Mouse (Mus musculus) limb, embryonic 12.5 days (tissue): Measurements from ENCODE around the gene Glce. TPM values are rescaled to one million over a fixed set of nuclear protein-coding genes. Genes with fewer than 3 reads are reported as not detected.

Source experiments
- ATAC-seq: fragments of 200-750 bp; cut with Nextera tagmentation; 2 replicates; pipeline ENCODE4 v1.8.0; 2017; ENCODE audit warnings: low read depth, moderate TSS enrichment; ENCODE audit not compliant: insufficient number of reproducible peaks, insufficient read depth, low FRiP score, low TSS enrichment
- H3K27ac ChIP-seq: fragments of 300-500 bp; sonication (generic); 2 replicates; pipeline ENCODE4 v1.5.1; 2016; ENCODE audit warnings: mild to moderate bottlenecking, moderate library complexity
- H3K27me3 ChIP-seq: fragments of 300-500 bp; sonication (generic); 2 replicates; pipeline ENCODE4 v1.6.1; 2016; ENCODE audit warnings: mild to moderate bottlenecking, moderate library complexity
- H3K36me3 ChIP-seq: fragments of 300-500 bp; sonication (generic); 2 replicates; pipeline ENCODE4 v1.6.1; 2016; ENCODE audit warnings: mild to moderate bottlenecking, moderate library complexity
- H3K4me1 ChIP-seq: fragments of 300-500 bp; sonication (generic); replicated peaks from 2 replicates; pipeline ENCODE4 v1.6.1; 2016
- H3K4me2 ChIP-seq: fragments of 300-500 bp; sonication (generic); 2 replicates; pipeline ENCODE4 v1.6.1; 2016; ENCODE audit warnings: mild to moderate bottlenecking, moderate library complexity
- H3K4me3 ChIP-seq: fragments of 300-500 bp; sonication (generic); replicated peaks from 2 replicates; pipeline ENCODE4 v1.5.1; 2016; ENCODE audit warnings: mild to moderate bottlenecking
- H3K9ac ChIP-seq: fragments of 300-500 bp; sonication (generic); replicated peaks from 2 replicates; pipeline ENCODE4 v1.6.1; 2016; ENCODE audit warnings: mild to moderate bottlenecking, moderate library complexity
- H3K9me3 ChIP-seq: fragments of 300-500 bp; sonication (generic); 2 replicates; pipeline ENCODE4 v1.6.1; 2016; ENCODE audit warnings: mild to moderate bottlenecking, moderate library complexity
- WGBS: fragments of 180-500 bp; shearing (Covaris S2); methylation state at CpG from one replicate; pipeline ENCODE4 v1.1.7; 2016; 5-methylcytosine and 5-hydroxymethylcytosine counted together
- polyA plus RNA-seq: library from polyadenylated mRNA; unstranded; fragments of >200 nt; fragmentation: Nextera tagmentation; extraction: Ambion mirVana; gene quantifications from 2 replicates; pipeline ENCODE4 v1.2.1, GENCODE M21; 2016

Glce gene
- polyA plus RNA-seq, result 27.9 and 32.6 TPM in 2 replicates

DNA sequence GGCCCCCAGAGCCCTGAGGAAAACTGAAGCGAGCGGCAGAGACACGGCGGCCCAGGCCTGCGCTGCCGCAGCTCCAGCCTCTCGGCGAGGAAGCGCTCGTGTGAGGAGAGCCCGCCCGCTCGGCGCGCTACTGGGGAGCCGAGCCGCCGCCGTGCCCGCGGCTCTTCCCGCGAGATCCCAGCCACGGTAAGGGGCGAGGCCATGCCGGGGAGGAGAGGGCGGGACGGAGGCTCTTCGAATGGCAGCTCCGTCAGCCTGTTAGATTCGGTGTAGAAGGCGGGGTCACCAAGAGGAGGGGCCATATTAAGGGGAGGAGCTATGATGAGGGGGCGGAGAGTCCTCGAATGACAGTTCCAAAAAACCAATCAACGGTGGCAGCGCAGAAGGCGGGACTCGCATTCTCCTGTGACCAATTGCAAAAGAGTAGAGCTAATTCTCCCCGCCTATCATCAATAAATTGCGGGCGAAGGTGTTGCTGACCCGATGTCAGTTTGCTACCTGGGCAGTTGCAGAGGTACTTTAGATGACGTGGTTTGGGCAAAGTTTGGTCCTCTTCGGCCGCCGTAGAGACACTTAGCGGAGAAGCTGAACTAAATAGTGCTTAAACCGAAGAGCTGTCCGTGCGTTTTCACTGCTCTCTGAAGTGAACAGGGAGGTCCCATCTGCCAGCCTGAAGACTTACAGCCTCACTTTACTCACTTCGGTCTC lies at the start of gene Glce:
Gene Glce, minus strand, starts transcription at position 148 of the 708 bp plus-strand sequence.
- Histone ChIP-seq H3K36me3 (no peaks in the 10 kb centered on the region), H3K27me3 (no peaks in the 10 kb centered on the region), H3K4me2 (peak within 1 kb of the TSS; percentile 90), H3K4me3 (peak within 1 kb of the TSS; percentile 86), H3K27ac (peak within 1 kb of the TSS; percentile 96), H3K9ac (peak within 1 kb of the TSS; percentile 95), H3K4me1 (peaks cover 12% of the 10 kb centered on the region), H3K9me3 (no peaks in the 10 kb centered on the region)
- under 1% methylated on average over 51 of the region's 51 CpGs for WGBS
- ATAC-seq, result peak; percentile 99

DNA sequence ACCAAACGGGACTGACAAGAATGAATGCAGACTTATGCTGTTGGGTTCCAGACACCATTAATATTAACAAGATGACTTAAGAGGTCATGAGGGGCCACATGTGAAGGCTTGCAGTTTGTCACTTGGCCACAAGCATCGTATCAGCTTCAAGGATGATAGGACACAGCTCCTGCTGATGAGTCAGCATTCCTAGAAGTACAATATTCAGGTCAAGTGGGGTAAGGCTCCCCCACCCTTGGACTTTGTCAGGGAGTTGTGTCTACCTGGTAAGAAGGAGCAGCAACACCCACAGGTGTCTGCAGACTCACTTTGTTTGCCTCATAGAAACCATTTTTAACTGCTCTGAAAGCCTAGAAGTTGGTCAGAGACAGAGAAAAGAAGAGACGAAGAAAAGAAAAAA lies 49.8 kb upstream of the Glce start:
- no peak overlapping the region for H3K9ac ChIP-seq
- no peaks in the 10 kb centered on the region for H3K4me1 ChIP-seq
- no peaks in the 10 kb centered on the region for H3K9me3 ChIP-seq
- no peaks in the 10 kb centered on the region for H3K27me3 ChIP-seq
- 84% methylated on average over 3 of the region's 3 CpGs for WGBS
- H3K4me3 ChIP-seq, result no peak overlapping the region
- H3K36me3 ChIP-seq, result no peaks in the 10 kb centered on the region
- H3K27ac ChIP-seq, result no peak overlapping the region
- no peak overlapping the region for H3K4me2 ChIP-seq
- ATAC-seq, result no peak

DNA sequence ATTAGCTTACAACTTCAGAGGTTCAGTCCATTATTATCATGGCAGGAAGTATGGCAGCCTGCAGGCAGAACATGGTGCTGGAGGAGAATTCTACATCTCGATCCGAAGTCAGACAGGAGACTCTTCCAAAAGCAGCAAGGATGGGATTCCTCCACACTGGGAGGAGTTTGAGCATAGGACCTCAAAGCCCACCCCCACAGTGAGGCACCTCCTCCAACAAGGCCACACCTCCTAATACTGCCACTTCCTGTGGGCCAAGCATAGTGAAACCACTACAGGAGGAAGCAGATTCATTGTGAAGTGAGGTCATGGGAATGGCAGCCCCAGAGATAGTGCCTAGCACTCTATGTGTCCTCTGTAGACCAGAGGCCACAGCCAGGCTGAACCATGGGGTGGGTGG lies 48.5 kb upstream of the Glce start:
- Histone ChIP-seq H3K4me1 (no peaks in the 10 kb centered on the region; the same call in 1 of the 2 replicates), H3K4me3 (no peak overlapping the region), H3K4me2 (no peak overlapping the region), H3K36me3 (no peaks in the 10 kb centered on the region), H3K9ac (no peak overlapping the region), H3K27ac (no peak overlapping the region), H3K27me3 (no peaks in the 10 kb centered on the region), H3K9me3 (no peaks in the 10 kb centered on the region)
- no peak for ATAC-seq
- WGBS, result 84% methylated on average over 2 of the region's 2 CpGs

DNA sequence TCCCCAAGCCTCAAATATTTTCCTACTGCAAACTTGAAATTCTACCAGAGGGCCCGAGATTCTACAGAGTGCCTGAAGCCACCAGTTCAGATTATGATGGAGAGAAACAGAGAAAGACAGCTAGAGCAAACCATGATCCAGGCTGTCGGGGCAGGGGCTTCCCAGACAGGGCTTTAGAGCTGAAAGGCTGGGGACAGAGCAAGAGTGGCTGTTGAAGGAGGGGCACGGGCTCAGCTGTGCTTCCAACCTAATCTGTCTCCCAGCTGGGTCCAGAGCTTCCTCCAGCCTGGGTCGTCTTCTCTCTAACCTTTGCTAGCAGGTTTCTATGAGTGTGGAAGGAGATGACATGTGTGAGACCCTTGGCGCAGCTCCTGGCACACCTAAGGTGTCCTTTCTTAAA lies 44.2 kb upstream of the Glce start:
- no peak for ATAC-seq
- Histone ChIP-seq H3K9ac (no peak overlapping the region), H3K4me3 (no peak overlapping the region), H3K4me1 (peaks cover 16% of the 10 kb centered on the region), H3K27me3 (no peaks in the 10 kb centered on the region), H3K9me3 (no peaks in the 10 kb centered on the region), H3K36me3 (no peaks in the 10 kb centered on the region), H3K4me2 (no peak overlapping the region), H3K27ac (no peak overlapping the region)
- WGBS, result 56% methylated on average over 5 of the region's 5 CpGs

DNA sequence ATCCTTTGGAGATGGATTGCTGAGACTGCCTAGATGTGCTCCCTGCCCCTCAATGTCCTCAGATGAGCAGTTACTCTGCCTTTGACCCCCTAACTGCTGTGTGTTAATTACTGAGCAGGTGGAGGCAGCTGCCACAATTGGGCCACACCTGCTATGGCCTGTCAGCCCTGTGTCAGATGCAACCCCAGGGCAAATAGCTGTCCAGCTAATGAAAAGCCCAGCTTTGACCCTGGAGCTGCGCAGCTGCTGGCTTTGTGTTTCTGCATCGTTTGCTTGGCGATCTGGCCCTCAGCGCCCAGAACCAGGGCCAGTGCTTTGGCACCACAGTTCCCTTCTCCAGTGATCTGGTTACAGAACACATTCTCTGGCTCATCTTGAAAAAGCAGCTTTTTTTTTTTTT lies 43.7 kb upstream of the Glce start:
- Histone ChIP-seq H3K4me3 (no peak overlapping the region), H3K4me2 (no peak overlapping the region), H3K4me1 (peaks cover 16% of the 10 kb centered on the region), H3K27ac (no peak overlapping the region), H3K9me3 (no peaks in the 10 kb centered on the region), H3K27me3 (no peaks in the 10 kb centered on the region), H3K9ac (0 out of 2 replicates have a peak overlapping the region, but pooled peaks have one; percentile 1), H3K36me3 (no peaks in the 10 kb centered on the region)
- peak; percentile 37; the same call in 1 of the 2 replicates for ATAC-seq
- WGBS, result 20% methylated on average over 4 of the region's 4 CpGs

DNA sequence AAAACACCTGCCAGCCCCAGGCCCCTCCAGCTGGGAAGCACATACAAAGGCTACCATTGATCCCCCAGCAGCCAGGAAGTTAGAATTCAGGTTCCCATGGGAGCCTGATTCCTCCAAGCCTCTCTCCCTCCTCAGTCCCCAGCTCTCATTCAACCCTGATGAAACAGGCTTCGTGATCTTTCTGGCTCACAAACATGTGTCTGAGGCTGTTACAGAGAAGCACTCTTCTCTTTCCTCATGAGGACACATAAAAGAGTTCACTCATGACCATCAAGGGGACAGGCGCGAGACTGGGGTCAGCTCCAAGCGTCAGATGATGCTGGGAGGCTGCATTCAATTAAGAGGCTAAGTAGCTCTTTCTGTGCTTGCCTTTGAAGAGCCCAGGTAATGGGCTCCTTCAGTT lies 40.4 kb upstream of the Glce start:
- Histone ChIP-seq H3K27me3 (no peaks in the 10 kb centered on the region), H3K9me3 (no peaks in the 10 kb centered on the region), H3K9ac (no peak overlapping the region), H3K4me3 (no peak overlapping the region), H3K4me2 (peak overlapping the region; percentile 17; the same call in 1 of the 2 replicates), H3K4me1 (peaks cover 16% of the 10 kb centered on the region), H3K36me3 (no peaks in the 10 kb centered on the region), H3K27ac (peak overlapping the region; percentile 66)
- WGBS, result 2% methylated on average over 4 of the region's 4 CpGs
- ATAC-seq, result no peak

DNA sequence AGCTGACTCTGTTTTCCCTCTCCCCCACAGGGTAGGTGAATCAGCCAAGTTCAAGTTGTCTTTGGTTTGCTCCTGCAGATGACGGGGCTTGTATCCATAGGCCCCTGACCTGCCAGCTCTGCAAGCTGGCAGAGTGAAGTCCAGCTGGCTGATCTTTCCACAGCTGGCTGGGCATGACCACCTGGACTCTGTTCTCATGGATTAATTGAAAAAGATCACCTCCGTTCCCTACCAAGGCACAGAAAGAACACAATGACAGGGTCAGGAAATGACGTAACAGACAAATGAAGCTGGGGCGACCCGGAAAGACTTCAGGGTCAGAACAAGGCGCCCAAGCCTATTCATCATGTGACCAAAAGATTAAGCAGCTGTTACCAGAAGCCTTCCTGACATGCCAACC lies 38.3 kb upstream of the Glce start:
- no peaks in the 10 kb centered on the region for H3K36me3 ChIP-seq
- no peak overlapping the region for H3K4me3 ChIP-seq
- H3K27me3 ChIP-seq, result no peaks in the 10 kb centered on the region
- H3K4me2 ChIP-seq, result no peak overlapping the region
- no peak overlapping the region for H3K9ac ChIP-seq
- H3K9me3 ChIP-seq, result no peaks in the 10 kb centered on the region
- WGBS, result 57% methylated on average over 6 of the region's 6 CpGs
- ATAC-seq, result no peak
- peaks cover 16% of the 10 kb centered on the region for H3K4me1 ChIP-seq
- H3K27ac ChIP-seq, result no peak overlapping the region

DNA sequence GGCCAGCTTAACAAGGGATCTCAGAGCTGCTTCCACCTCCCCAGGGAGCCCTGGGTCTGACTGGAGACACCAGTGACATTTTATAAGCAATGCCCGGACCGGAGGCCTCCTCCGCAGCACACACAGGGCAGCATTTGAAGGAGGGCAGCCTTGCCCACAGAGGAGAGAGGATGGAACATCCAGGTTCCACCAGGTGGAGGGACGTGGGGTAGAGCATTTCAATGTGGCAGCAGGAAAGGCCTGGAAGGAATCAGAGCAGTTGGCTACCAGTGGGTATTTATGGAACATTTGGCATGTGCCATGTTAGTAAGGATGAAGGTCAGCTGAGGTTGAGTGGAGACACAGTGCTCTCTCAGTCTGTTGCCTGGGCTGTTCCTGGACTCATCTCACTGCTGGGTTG lies 36.3 kb upstream of the Glce start:
- Histone ChIP-seq H3K4me2 (no peak overlapping the region), H3K9ac (no peak overlapping the region), H3K9me3 (no peaks in the 10 kb centered on the region), H3K36me3 (no peaks in the 10 kb centered on the region), H3K4me1 (peaks cover 20% of the 10 kb centered on the region), H3K27me3 (no peaks in the 10 kb centered on the region), H3K27ac (no peak overlapping the region), H3K4me3 (no peak overlapping the region)
- ATAC-seq, result no peak
- 86% methylated on average over 4 of the region's 4 CpGs for WGBS

DNA sequence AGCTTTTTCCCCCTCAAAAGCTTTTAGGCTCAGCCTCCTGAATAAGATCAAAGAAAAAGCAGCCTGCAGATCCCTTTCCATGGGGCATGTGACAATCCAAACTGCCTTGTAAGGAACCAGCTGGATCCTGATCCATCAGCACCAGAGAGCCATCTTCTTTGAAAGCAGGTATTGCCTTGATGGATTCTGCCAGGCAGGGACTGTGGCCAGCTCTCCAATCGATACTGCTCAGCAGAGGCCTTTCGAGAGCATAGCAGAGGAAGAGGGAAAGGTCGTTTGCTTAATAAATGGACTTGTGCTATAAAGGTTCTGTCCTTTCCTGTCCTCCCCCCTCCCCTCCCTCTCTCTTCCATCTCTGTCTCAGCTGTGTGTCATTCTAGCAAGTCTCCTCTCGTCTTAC lies 33.4 kb upstream of the Glce start:
- no peak overlapping the region for H3K4me3 ChIP-seq
- H3K4me1 ChIP-seq, result 0 out of 2 replicates have a peak, but pooled peaks cover 4% of the 10 kb centered on the region
- ATAC-seq, result no peak
- no peak overlapping the region for H3K27ac ChIP-seq
- H3K36me3 ChIP-seq, result no peaks in the 10 kb centered on the region
- no peaks in the 10 kb centered on the region for H3K27me3 ChIP-seq
- 32% methylated on average over 4 of the region's 4 CpGs for WGBS
- no peak overlapping the region for H3K9ac ChIP-seq
- no peak overlapping the region for H3K4me2 ChIP-seq
- H3K9me3 ChIP-seq, result no peaks in the 10 kb centered on the region

DNA sequence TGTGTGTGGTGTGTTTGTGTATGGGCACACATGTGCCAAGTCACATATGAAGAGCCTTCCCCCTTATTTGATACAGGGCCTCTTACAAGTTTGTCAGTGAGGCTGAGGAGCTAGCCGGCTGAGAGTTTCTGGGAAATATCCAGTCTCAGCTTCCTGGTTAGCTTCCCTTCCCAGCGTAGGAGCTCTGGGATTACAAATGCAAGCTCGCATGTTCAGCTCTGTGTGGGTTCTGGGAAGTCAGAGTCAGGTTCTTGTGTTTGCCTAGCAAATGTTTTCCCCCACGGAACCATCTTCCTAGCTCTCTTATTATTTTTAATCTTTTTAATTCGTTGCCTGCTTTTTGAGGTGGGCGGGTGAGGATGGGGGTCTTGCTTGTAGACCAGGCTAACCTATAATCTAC lies 32.9 kb upstream of the Glce start:
- ATAC-seq, result no peak
- no peaks in the 10 kb centered on the region for H3K27me3 ChIP-seq
- no peak overlapping the region for H3K4me3 ChIP-seq
- no peak overlapping the region for H3K9ac ChIP-seq
- WGBS, result 68% methylated on average over 6 of the region's 6 CpGs
- no peak overlapping the region for H3K4me2 ChIP-seq
- H3K4me1 ChIP-seq, result 0 out of 2 replicates have a peak, but pooled peaks cover 4% of the 10 kb centered on the region
- H3K36me3 ChIP-seq, result no peaks in the 10 kb centered on the region
- no peaks in the 10 kb centered on the region for H3K9me3 ChIP-seq
- no peak overlapping the region for H3K27ac ChIP-seq

DNA sequence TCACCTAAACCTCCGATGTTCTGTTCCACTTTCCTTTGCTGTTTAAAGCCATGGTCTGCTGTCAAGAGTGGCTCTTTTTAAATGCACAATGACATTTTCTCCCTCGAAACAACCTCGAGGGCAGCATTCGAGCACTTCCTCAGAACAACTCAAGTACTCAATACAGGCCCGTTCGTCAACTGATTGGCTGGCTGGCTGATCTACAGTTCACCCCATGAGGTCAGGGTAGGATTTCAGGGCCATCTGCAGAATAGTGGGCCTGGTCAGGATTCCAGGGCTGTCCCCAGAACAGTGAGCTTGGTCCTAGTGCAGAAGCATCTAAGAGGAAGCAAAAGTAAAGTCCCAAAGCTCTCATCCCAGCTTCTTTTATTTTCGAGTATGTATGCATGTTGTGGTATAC lies 32.5 kb upstream of the Glce start:
- Histone ChIP-seq H3K36me3 (no peaks in the 10 kb centered on the region), H3K9ac (no peak overlapping the region), H3K27ac (no peak overlapping the region), H3K4me2 (no peak overlapping the region), H3K9me3 (no peaks in the 10 kb centered on the region), H3K4me1 (0 out of 2 replicates have a peak, but pooled peaks cover 4% of the 10 kb centered on the region), H3K27me3 (no peaks in the 10 kb centered on the region), H3K4me3 (no peak overlapping the region)
- 75% methylated on average over 7 of the region's 7 CpGs for WGBS
- ATAC-seq, result no peak

DNA sequence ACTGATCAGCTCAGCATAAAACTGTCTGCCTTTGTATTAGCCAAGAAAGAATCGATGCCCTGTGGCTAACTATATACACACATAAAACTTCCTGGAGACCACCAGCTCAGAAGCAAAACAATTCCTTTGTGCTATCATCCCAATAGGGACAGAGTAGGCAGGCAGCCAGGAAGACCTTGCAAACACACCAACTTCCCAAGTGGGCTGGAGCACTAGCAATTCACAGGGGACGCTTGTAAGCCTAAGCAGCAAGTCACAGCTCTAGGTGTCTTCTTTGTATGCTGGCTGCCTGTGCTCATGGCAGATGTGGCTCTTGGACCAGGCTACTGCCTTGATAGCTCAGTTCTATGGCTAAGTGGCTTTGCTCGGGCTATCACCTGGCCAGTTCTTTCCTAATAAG lies 32.1 kb upstream of the Glce start:
- Histone ChIP-seq H3K4me1 (0 out of 2 replicates have a peak, but pooled peaks cover 4% of the 10 kb centered on the region), H3K9me3 (no peaks in the 10 kb centered on the region)

More for the DNA sequence above, 32.1 kb upstream of the Glce start:
- WGBS, result 56% methylated on average over 3 of the region's 3 CpGs
- H3K9ac ChIP-seq, result no peak overlapping the region
- H3K4me3 ChIP-seq, result no peak overlapping the region
- no peaks in the 10 kb centered on the region for H3K27me3 ChIP-seq
- no peak overlapping the region for H3K4me2 ChIP-seq
- no peaks in the 10 kb centered on the region for H3K36me3 ChIP-seq
- no peak for ATAC-seq
- no peak overlapping the region for H3K27ac ChIP-seq
